Mouse (Mus musculus): ENCODE results near the gene Col4a3.

DNA sequence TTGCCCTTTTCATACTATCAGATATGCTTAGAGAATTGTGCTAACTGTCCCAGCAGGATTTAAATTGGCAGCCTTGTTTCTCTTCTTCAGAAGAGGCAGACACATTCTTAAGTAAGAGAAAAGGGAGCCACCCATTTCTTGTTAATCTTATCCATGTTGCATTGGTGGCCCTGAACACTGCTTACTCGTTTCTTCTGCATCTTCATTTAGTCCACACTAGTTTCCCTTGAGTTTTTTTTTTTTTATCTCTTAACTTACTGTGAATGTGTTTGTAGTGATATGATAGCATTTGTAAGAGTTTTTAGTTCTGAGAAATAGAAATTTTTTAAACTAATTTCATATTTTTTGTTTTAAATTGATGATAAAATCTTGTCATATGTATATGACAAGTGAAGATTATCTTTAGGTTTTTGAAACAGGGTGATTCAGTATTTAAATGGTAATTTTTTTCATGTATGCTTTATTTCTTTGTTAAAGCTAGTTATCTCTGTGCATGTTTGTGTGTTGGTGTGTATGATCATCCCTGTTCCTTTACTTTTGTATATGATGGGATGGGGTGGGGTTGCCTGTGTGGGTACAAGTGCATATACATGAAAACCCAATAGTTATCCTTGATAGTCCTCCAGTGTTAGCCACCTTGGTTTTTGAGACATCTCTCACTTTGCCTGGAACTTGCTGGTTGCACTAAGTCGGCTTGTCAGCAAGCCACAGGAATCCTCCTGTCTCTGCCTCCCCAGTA, 161.2 kb downstream of the Col4a3 start:
- TF ChIP-seq CTCF (IDR thresholded peaks at IDR 0.05; ENCODE audit: low read depth) (no peak), EP300 (IDR thresholded peaks at IDR 0.05; ENCODE audit: low read depth) (no peak)

Measured in heart, postnatal 0 days (tissue).